Mouse (Mus musculus) splenic B cell, adult 2 months (primary cell): ENCODE results near the gene Cdk19.
"Not testable (repeated sequence)": the region's sequence is repeated elsewhere in the genome, so short reads cannot be mapped to it uniquely, and the experiment has no call there.

Experiments
- DNase-seq: peaks from one replicate; pipeline ENCODE4 v3.0.0-alpha.2; 2011; ENCODE audit warnings: low read depth, low spot score
- H3K27me3 ChIP-seq: 2 replicates; pipeline ENCODE4 v1.6.1; 2012; ENCODE audit warnings: mild to moderate bottlenecking, low read length, moderate library complexity, mixed read lengths; ENCODE audit not compliant: control insufficient read depth, poor library complexity, insufficient read depth, severe bottlenecking
- H3K36me3 ChIP-seq: 2 replicates; pipeline ENCODE4 v1.6.1; 2012; ENCODE audit warnings: mild to moderate bottlenecking, low read length, moderate library complexity, mixed read lengths; ENCODE audit not compliant: control insufficient read depth, poor library complexity, insufficient read depth, severe bottlenecking

Gene Cdk19

GRCm38 (mm10) chr10:40400293-40400692 is 60.9 kb downstream of the Cdk19 start:
- peak; percentile 35 for DNase-seq
- Histone ChIP-seq H3K36me3 (0 out of 2 replicates have a peak, but pooled peaks cover 2% of the 10 kb centered on the region), H3K27me3 (no peaks in the 10 kb centered on the region)

DNA sequence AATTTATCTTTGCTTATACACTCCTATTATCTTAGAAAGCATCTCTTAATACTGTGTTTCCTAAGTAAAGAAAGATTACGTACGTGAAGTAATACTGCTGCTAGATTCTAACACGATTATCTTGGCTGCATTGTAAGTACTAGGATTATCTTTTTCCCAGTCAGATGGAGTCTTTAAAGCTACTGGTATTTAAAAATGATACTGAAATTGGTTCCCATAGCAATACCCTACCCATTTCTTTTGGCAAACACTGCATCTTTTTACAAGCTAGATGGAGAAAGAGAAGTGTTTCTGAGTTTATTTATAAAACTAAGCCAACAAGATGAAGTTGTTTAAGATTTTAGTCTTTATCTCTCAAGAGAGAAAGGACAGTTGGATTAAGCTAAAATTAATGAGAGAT is 67.3 kb downstream of the Cdk19 start:
- Histone ChIP-seq H3K36me3 (no peaks in the 10 kb centered on the region; the same call in 1 of the 2 replicates), H3K27me3 (no peaks in the 10 kb centered on the region)
- no peak for DNase-seq

- DNase-seq, result no peak
- H3K27me3 ChIP-seq, result no peaks in the 10 kb centered on the region
- H3K36me3 ChIP-seq, result no peaks in the 10 kb centered on the region; the same call in 1 of the 2 replicates
Observed at GRCm38 (mm10) chr10:40409336-40409735, 70.0 kb downstream of the Cdk19 start.

- H3K36me3 ChIP-seq, result no peaks in the 10 kb centered on the region; the same call in 1 of the 2 replicates
- DNase-seq, result no peak
- H3K27me3 ChIP-seq, result no peaks in the 10 kb centered on the region
Observed at GRCm38 (mm10) chr10:40411370-40411769, 72.0 kb downstream of the Cdk19 start.

- no peaks in the 10 kb centered on the region for H3K36me3 ChIP-seq
- no peak for DNase-seq
- H3K27me3 ChIP-seq, result no peaks in the 10 kb centered on the region
Observed at GRCm38 (mm10) chr10:40416944-40417343, 77.6 kb downstream of the Cdk19 start.

- DNase-seq, result peak; percentile 24
- Histone ChIP-seq H3K36me3 (no peaks in the 10 kb centered on the region), H3K27me3 (no peaks in the 10 kb centered on the region)
Observed at GRCm38 (mm10) chr10:40419841-40420240, 80.5 kb downstream of the Cdk19 start.

- H3K27me3 ChIP-seq, result no peaks in the 10 kb centered on the region
- no peaks in the 10 kb centered on the region for H3K36me3 ChIP-seq
- DNase-seq, result no peak
Observed at GRCm38 (mm10) chr10:40420703-40421102, 81.3 kb downstream of the Cdk19 start.

- H3K36me3 ChIP-seq, result no peaks in the 10 kb centered on the region
- DNase-seq, result no peak
- H3K27me3 ChIP-seq, result no peaks in the 10 kb centered on the region
Observed at GRCm38 (mm10) chr10:40421724-40422123, 82.4 kb downstream of the Cdk19 start.

- Histone ChIP-seq H3K36me3 (no peaks in the 10 kb centered on the region), H3K27me3 (no peaks in the 10 kb centered on the region)
- no peak for DNase-seq
Observed at GRCm38 (mm10) chr10:40422696-40423095, 83.3 kb downstream of the Cdk19 start.

- H3K27me3 ChIP-seq, DNase-seq, H3K36me3 ChIP-seq: not testable (repeated sequence)
Observed at GRCm38 (mm10) chr10:40424428-40424827, 85.1 kb downstream of the Cdk19 start.

DNA sequence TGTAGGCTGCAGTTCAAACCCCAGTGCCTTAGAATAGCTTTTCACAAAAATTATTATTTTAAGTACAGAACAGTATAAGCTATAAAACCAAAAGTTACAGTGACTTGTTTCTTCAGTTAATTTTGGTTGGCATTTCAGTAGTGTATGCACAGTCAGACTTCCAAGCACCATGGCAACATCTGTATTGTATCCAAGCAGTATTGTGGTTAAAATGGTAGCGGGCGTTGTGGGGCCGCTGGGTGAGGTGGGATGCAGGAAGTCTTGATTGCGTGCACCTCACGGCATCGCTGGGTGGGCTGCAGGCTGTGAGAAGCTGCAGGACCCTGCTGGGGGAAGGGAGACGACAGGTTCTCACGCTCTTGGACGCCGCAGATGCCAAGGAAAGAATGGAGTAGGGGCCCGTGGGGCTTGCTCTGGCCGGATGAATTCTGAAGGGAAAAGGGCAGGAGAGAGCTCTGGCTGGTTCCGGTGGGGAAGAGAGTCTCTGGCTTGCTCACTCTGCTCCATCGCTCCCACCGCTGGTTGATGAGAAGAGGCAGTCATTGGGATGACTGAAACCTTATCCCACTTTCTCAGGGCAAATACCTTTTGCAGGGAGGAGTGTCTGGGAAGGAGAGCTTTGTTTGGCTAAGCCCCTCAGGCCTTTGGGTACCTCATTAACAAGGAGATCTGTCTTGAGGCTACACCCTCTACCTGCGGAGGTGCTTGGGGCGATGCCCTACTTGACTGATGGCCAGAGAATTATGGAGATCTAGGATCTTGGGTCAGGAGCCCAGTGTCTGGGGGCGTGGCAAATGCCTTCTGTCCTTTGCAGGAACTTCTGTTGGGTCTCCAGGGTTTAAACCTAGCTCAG is 86.1 kb downstream of the Cdk19 start:
- H3K27me3 ChIP-seq, result no peaks in the 10 kb centered on the region
- no peak for DNase-seq
- H3K36me3 ChIP-seq, result no peaks in the 10 kb centered on the region

GRCm38 (mm10) chr10:40426096-40426450 is 86.7 kb downstream of the Cdk19 start:
- DNase-seq, result no peak
- Histone ChIP-seq H3K27me3 (no peaks in the 10 kb centered on the region), H3K36me3 (no peaks in the 10 kb centered on the region)

GRCm38 (mm10) chr10:40428633-40429032 is 89.3 kb downstream of the Cdk19 start:
- DNase-seq, result no peak
- H3K36me3 ChIP-seq, result no peaks in the 10 kb centered on the region
- no peaks in the 10 kb centered on the region for H3K27me3 ChIP-seq

DNA sequence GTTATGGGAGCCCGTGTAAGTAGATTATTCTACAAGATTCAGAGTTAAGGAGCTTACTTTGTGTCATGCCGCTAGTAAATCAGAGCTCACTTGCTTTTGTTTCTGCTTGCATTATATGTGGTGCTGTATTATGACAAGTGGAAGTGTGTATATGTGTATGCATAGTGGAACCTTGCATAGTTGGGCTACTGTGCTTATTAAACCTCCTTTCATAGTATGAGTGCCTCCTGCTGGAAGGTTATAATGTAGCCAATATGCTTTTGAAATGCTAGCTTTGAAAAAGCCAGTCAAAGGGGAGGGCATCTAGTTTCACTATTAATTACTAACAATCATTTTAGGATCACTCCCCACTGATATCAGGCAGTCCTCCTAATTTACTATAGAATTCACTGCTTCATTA is 89.7 kb downstream of the Cdk19 start:
- Histone ChIP-seq H3K27me3 (no peaks in the 10 kb centered on the region), H3K36me3 (no peaks in the 10 kb centered on the region)
- peak; percentile 39 for DNase-seq

- no peaks in the 10 kb centered on the region for H3K27me3 ChIP-seq
- H3K36me3 ChIP-seq, result no peaks in the 10 kb centered on the region
- no peak for DNase-seq
Observed at GRCm38 (mm10) chr10:40430209-40430608, 90.8 kb downstream of the Cdk19 start.

DNA sequence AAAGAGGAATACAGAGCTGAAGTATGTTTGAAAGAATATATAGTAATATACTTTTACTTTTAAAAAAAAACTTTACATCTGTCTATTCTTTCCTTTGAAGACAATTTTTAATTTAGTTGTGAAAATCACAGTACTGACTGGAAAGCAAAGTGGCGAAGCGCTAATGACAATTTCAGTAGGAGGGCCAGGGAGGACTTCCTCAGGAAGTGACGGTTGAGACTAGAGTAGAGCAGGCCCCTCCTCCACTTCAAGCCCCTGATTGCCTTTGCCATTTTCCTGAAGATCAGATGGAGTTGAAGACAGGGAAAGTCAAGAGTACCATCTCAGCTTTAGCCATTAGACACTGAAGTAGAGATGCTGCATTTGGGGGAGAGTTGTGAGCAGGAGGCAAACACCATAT is 92.6 kb downstream of the Cdk19 start:
- no peaks in the 10 kb centered on the region for H3K27me3 ChIP-seq
- no peaks in the 10 kb centered on the region for H3K36me3 ChIP-seq
- no peak for DNase-seq
